Mouse (Mus musculus): Measurements from ENCODE around the gene Srms. TPM values are rescaled to one million over a fixed set of nuclear protein-coding genes. Genes with fewer than 3 reads are reported as not detected.

Srms gene
- polyA plus RNA-seq, 1 experiment from 2014 or later = 0.58 TPM

- ATAC-seq (ENCODE audit: low read depth) = no peak
- H3K4me1 ChIP-seq (replicated peaks; ENCODE audit: control insufficient read depth, insufficient read depth, low read length) = no peaks in the 10 kb centered on the region; the same call in 1 of the 2 replicates
These were observed 14.1 kb upstream of the Srms start for GRCm38 (mm10) chr2:181227122-181227521.

GRCm38 (mm10) chr2:181224994-181225393, 12.0 kb upstream of the Srms start:
- H3K4me1 ChIP-seq (replicated peaks; ENCODE audit: control insufficient read depth, insufficient read depth, low read length) = peaks cover 6% of the 10 kb centered on the region
- H3K4me2 ChIP-seq (ENCODE audit: low read depth, low read length) = no peak overlapping the region
- no peaks in the 10 kb centered on the region for H3K9me3 ChIP-seq (ENCODE audit: control insufficient read depth, low read length)
- no peak overlapping the region for H3K4me3 ChIP-seq (ENCODE audit: low read length)
- H3K36me3 ChIP-seq (ENCODE audit: control insufficient read depth, insufficient read depth, low read length) = no peaks in the 10 kb centered on the region
- no peak for ATAC-seq (ENCODE audit: low read depth)
- no peak overlapping the region for H3K27ac ChIP-seq (ENCODE audit: low read length)
- no peak overlapping the region for H3K9ac ChIP-seq (ENCODE audit: low read length)
- no peaks in the 10 kb centered on the region for H3K27me3 ChIP-seq (ENCODE audit: control insufficient read depth, insufficient read depth, low read depth, low read length)
- 78% methylated on average over 2 of the region's 2 CpGs for WGBS

More at GRCm38 (mm10) chr2:181227122-181227521, 14.1 kb upstream of the Srms start:
- 71% methylated on average over 3 of the region's 3 CpGs for WGBS
- H3K27ac ChIP-seq (ENCODE audit: low read length) = no peak overlapping the region
- no peak overlapping the region for H3K4me2 ChIP-seq (ENCODE audit: low read depth, low read length)
- no peak overlapping the region for H3K9ac ChIP-seq (ENCODE audit: low read length)
- no peaks in the 10 kb centered on the region for H3K27me3 ChIP-seq (ENCODE audit: control insufficient read depth, insufficient read depth, low read depth, low read length)
- H3K36me3 ChIP-seq (ENCODE audit: control insufficient read depth, insufficient read depth, low read length) = no peaks in the 10 kb centered on the region
- no peak overlapping the region for H3K4me3 ChIP-seq (ENCODE audit: low read length)
- H3K9me3 ChIP-seq (ENCODE audit: control insufficient read depth, low read length) = no peaks in the 10 kb centered on the region

DNA sequence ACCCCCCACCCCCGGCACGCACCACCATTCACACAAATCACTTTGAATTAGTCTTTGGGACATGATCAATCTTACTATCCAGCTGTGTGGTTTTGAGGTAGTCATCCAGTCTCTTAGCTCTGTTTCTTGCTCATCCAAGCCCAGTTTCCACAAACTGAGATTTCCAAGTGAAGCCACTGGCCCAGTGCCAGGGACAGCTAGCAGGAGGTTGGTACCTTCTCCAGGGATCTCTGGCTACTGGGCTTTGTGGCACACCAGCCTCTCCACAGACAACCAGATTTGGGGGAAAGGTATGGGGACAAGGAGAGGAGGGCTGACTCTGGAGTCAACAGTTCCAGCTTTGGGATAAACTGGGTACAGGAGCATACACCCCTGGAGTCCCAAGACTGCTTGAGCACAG, 7.4 kb upstream of the Srms start:
- peaks cover 17% of the 10 kb centered on the region for H3K4me1 ChIP-seq (replicated peaks; ENCODE audit: control insufficient read depth, insufficient read depth, low read length)
- peak overlapping the region; percentile 98 for H3K27ac ChIP-seq (ENCODE audit: low read length)
- no peaks in the 10 kb centered on the region for H3K9me3 ChIP-seq (ENCODE audit: control insufficient read depth, low read length)
- H3K4me3 ChIP-seq (ENCODE audit: low read length) = peak overlapping the region; percentile 44
- 15% methylated on average over 2 of the region's 2 CpGs for WGBS
- H3K27me3 ChIP-seq (ENCODE audit: control insufficient read depth, insufficient read depth, low read depth, low read length) = no peaks in the 10 kb centered on the region
- ATAC-seq (ENCODE audit: low read depth) = 0 out of 2 replicates have a peak, but pooled peaks have one; percentile 3
- H3K4me2 ChIP-seq (ENCODE audit: low read depth, low read length) = peak overlapping the region; percentile 65
- H3K36me3 ChIP-seq (ENCODE audit: control insufficient read depth, insufficient read depth, low read length) = no peaks in the 10 kb centered on the region
- peak overlapping the region; percentile 51 for H3K9ac ChIP-seq (ENCODE audit: low read length)

DNA sequence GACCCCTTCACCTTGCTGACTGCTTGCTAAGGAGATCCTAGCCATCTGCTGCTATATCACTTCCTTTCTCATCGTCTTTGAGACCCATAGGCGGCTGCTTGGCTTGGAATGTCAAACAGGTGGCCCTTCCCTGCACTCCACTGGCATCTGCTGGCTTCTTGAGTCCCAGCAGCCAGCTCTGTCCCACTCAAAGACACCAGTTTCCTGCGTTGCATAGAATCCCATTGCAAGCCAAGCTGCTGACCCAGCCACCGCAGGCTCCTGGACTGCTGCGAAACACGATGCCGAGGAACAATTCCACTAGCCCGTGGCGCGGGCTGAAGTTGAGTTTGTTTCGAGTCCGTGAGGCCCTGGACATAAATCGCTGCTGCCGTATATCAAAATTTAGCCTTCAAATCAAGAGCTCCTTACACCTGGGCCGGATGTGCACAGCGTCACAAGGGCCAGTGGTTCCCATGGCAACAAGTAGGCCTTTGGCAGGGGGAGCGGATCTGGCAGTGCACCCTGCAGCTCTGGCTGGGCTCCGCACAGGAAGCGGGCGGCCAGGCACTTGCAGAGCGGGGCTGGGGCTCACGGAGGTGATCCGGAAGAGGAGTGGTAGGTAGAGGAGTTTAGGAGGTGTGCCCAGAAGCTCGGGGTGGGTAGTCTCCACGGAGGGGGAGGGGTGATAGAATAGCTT, 6.7 kb upstream of the Srms start, which contains the start of gene Fndc11:
Gene Fndc11, plus strand, starts transcription at position 476 of the 679 bp plus-strand sequence.
- H3K27me3 ChIP-seq (ENCODE audit: control insufficient read depth, insufficient read depth, low read depth, low read length) = no peaks in the 10 kb centered on the region
- H3K36me3 ChIP-seq (ENCODE audit: control insufficient read depth, insufficient read depth, low read length) = no peaks in the 10 kb centered on the region
- peak; percentile 98 for ATAC-seq (ENCODE audit: low read depth)
- H3K4me3 ChIP-seq (ENCODE audit: low read length) = peak within 1 kb of the TSS; percentile 44
- H3K9ac ChIP-seq (ENCODE audit: low read length) = peak within 1 kb of the TSS; percentile 51
- peak within 1 kb of the TSS; percentile 65 for H3K4me2 ChIP-seq (ENCODE audit: low read depth, low read length)
- H3K27ac ChIP-seq (ENCODE audit: low read length) = peak within 1 kb of the TSS; percentile 98
- H3K9me3 ChIP-seq (ENCODE audit: control insufficient read depth, low read length) = no peaks in the 10 kb centered on the region
- 1% methylated on average over 25 of the region's 25 CpGs for WGBS
- H3K4me1 ChIP-seq (replicated peaks; ENCODE audit: control insufficient read depth, insufficient read depth, low read length) = peaks cover 17% of the 10 kb centered on the region

DNA sequence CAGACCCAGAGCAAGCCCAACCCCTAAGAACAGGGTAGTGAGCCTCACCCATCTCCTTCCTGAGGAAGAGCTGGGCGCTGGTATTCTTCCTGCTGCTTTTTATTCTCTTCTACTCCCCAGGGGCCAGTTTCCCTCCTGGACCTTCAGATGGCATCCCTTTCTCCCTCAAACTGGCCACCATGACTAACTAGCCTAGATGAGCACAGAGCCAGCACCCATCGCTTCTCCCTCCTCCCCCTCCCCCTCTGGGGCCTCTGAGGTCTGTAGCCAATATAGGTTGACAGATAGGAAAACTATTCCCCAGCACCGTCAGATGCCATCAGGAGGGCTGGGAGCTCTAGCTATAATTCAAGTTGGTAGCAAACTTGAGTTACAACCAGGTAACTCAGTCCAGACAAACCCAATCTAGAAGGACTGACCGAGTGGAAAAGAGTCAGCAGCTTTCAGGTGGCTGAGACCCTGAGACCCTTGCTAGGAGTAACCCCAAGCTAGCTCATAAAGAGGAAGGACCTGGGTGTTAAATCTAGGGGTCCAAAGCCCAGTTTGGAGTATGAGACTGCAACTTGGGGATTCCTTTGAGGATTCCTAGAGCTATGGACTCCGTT, 6.0 kb upstream of the Srms start:
- peak overlapping the region; percentile 98 for H3K27ac ChIP-seq (ENCODE audit: low read length)

GRCm38 (mm10) chr2:181216037-181216436, 3.1 kb upstream of the Srms start:
- Histone ChIP-seq H3K4me2 (ENCODE audit: low read depth, low read length) (no peak overlapping the region), H3K9me3 (ENCODE audit: control insufficient read depth, low read length) (no peaks in the 10 kb centered on the region), H3K4me3 (ENCODE audit: low read length) (no peak overlapping the region), H3K4me1 (replicated peaks; ENCODE audit: control insufficient read depth, insufficient read depth, low read length) (peaks cover 28% of the 10 kb centered on the region), H3K27me3 (ENCODE audit: control insufficient read depth, insufficient read depth, low read depth, low read length) (peaks cover 26% of the 10 kb centered on the region), H3K27ac (ENCODE audit: low read length) (no peak overlapping the region), H3K36me3 (ENCODE audit: control insufficient read depth, insufficient read depth, low read length) (no peaks in the 10 kb centered on the region), H3K9ac (ENCODE audit: low read length) (no peak overlapping the region)
- ATAC-seq (ENCODE audit: low read depth) = no peak
- 79% methylated on average over 6 of the region's 6 CpGs for WGBS

More for the DNA sequence above, 6.0 kb upstream of the Srms start:
- no peak overlapping the region; the same call in 1 of the 2 replicates for H3K4me3 ChIP-seq (ENCODE audit: low read length)
- H3K9ac ChIP-seq (ENCODE audit: low read length) = peak overlapping the region; percentile 51
- no peaks in the 10 kb centered on the region for H3K9me3 ChIP-seq (ENCODE audit: control insufficient read depth, low read length)
- H3K36me3 ChIP-seq (ENCODE audit: control insufficient read depth, insufficient read depth, low read length) = no peaks in the 10 kb centered on the region
- ATAC-seq (ENCODE audit: low read depth) = no peak
- WGBS = 45% methylated on average over 5 of the region's 5 CpGs
- peak overlapping the region; percentile 65 for H3K4me2 ChIP-seq (ENCODE audit: low read depth, low read length)
- H3K27me3 ChIP-seq (ENCODE audit: control insufficient read depth, insufficient read depth, low read depth, low read length) = peaks cover under 1% of the 10 kb centered on the region; the same call in 1 of the 2 replicates
- H3K4me1 ChIP-seq (replicated peaks; ENCODE audit: control insufficient read depth, insufficient read depth, low read length) = peaks cover 17% of the 10 kb centered on the region

GRCm38 (mm10) chr2:181212389-181213020, 480 bp downstream of the Srms start:
- Histone ChIP-seq H3K4me1 (replicated peaks; ENCODE audit: control insufficient read depth, insufficient read depth, low read length) (peaks cover 12% of the 10 kb centered on the region; the same call in 1 of the 2 replicates), H3K9ac (ENCODE audit: low read length) (peak overlapping the region; percentile 60), H3K36me3 (ENCODE audit: control insufficient read depth, insufficient read depth, low read length) (no peaks in the 10 kb centered on the region), H3K27me3 (ENCODE audit: control insufficient read depth, insufficient read depth, low read depth, low read length) (peaks cover 26% of the 10 kb centered on the region), H3K9me3 (ENCODE audit: control insufficient read depth, low read length) (no peaks in the 10 kb centered on the region), H3K4me3 (ENCODE audit: low read length) (peak overlapping the region; percentile 39), H3K4me2 (ENCODE audit: low read depth, low read length) (peak overlapping the region; percentile 69), H3K27ac (ENCODE audit: low read length) (no peak overlapping the region)
- peak; percentile 41; the same call in 1 of the 2 replicates for ATAC-seq (ENCODE audit: low read depth)
- WGBS = 3% methylated on average over 34 of the region's 34 CpGs

DNA sequence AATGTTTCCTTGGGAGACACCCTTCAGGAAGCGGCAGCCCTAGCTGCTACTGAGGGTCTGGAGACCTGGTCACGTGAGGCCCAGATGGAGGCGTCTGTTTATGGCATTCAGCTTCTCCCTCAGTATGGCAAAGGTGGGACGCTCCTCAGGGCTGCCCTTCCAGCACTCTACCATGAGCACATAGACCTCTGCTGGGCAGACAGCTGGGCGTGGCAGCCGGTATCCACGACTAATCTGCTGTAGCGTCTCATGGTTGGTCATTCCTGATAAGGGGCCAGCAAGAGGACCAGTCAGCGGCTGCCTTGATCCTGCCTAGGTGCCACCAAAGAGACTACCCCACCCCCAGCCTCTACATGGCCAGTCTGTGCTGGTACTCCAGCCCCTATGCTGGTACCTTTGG, 6.9 kb downstream of the Srms start:
- Histone ChIP-seq H3K27me3 (ENCODE audit: control insufficient read depth, insufficient read depth, low read depth, low read length) (no peaks in the 10 kb centered on the region), H3K27ac (ENCODE audit: low read length) (no peak overlapping the region), H3K4me1 (replicated peaks; ENCODE audit: control insufficient read depth, insufficient read depth, low read length) (no peaks in the 10 kb centered on the region), H3K9me3 (ENCODE audit: control insufficient read depth, low read length) (no peaks in the 10 kb centered on the region), H3K4me3 (ENCODE audit: low read length) (no peak overlapping the region), H3K36me3 (ENCODE audit: control insufficient read depth, insufficient read depth, low read length) (no peaks in the 10 kb centered on the region), H3K9ac (ENCODE audit: low read length) (no peak overlapping the region), H3K4me2 (ENCODE audit: low read depth, low read length) (no peak overlapping the region)
- 61% methylated on average over 9 of the region's 9 CpGs for WGBS
- ATAC-seq (ENCODE audit: low read depth) = no peak

DNA sequence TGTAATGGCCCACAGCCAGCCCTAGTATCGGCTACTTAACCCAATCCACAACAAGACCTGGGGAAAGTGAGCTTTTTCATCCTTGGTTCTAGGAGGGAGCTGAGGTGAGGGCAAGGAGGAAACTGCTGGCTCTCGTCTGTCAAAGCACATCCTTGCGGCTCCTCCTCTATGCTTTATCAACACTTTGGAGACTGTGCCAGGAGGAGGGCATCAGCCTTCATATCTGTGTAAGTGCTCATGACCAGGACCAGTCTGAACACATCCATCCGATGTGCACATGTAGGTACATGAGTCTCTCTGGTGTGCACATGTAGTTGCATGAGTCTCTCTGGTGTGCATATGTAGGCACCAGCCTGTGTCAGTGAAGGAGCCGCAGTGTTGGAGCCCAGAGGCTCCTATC, 7.3 kb downstream of the Srms start:
- Histone ChIP-seq H3K4me1 (replicated peaks; ENCODE audit: control insufficient read depth, insufficient read depth, low read length) (no peaks in the 10 kb centered on the region), H3K4me2 (ENCODE audit: low read depth, low read length) (no peak overlapping the region), H3K36me3 (ENCODE audit: control insufficient read depth, insufficient read depth, low read length) (no peaks in the 10 kb centered on the region), H3K27ac (ENCODE audit: low read length) (no peak overlapping the region), H3K9me3 (ENCODE audit: control insufficient read depth, low read length) (no peaks in the 10 kb centered on the region), H3K27me3 (ENCODE audit: control insufficient read depth, insufficient read depth, low read depth, low read length) (no peaks in the 10 kb centered on the region), H3K9ac (ENCODE audit: low read length) (no peak overlapping the region), H3K4me3 (ENCODE audit: low read length) (no peak overlapping the region)
- no peak for ATAC-seq (ENCODE audit: low read depth)
- WGBS = 78% methylated on average over 5 of the region's 5 CpGs
